Mouse (Mus musculus): ENCODE measurements around the gene Pdk2.

The Pdk2 gene

GRCm38 (mm10) chr11:94987341-94987740 is 53.8 kb downstream of the Pdk2 start:
- DNase-seq (ENCODE audit: low spot score) = no peak

GRCm38 (mm10) chr11:94986435-94986834 is 54.7 kb downstream of the Pdk2 start:
- DNase-seq (ENCODE audit: low spot score) = no peak

- no peak for DNase-seq (ENCODE audit: low spot score)
Measured at GRCm38 (mm10) chr11:94985822-94986221, 55.3 kb downstream of the Pdk2 start.

- no peak for DNase-seq (ENCODE audit: low spot score)
Measured at GRCm38 (mm10) chr11:94985140-94985539, 56.0 kb downstream of the Pdk2 start.

GRCm38 (mm10) chr11:94979462-94980179 is 61.5 kb downstream of the Pdk2 start:
- no peak for DNase-seq (ENCODE audit: low spot score)

- peak; percentile 92 for DNase-seq (ENCODE audit: low spot score)
Measured at GRCm38 (mm10) chr11:94978947-94979346, 62.2 kb downstream of the Pdk2 start.

GRCm38 (mm10) chr11:94978178-94978915 is 62.8 kb downstream of the Pdk2 start:
- no peak for DNase-seq (ENCODE audit: low spot score)

Data from testis, postnatal 14 days (tissue).